Mouse (Mus musculus) lung, embryonic 15.5 days (tissue): Measurements from ENCODE around the gene Adam11. TPM values are rescaled to one million over a fixed set of nuclear protein-coding genes. Genes with fewer than 3 reads are reported as not detected.

ENCODE experiments used
- ATAC-seq: fragments of 200-750 bp; cut with Nextera tagmentation; 2 replicates; pipeline ENCODE4 v1.8.0; 2017; ENCODE audit warnings: moderate number of reproducible peaks, borderline replicate concordance; ENCODE audit not compliant: low FRiP score, low TSS enrichment; ENCODE audit errors: extremely low read depth
- H3K27ac ChIP-seq: fragments of 300-500 bp; sonication (generic); 2 replicates; pipeline ENCODE4 v1.5.1; 2015; ENCODE audit warnings: moderate library complexity, mild to moderate bottlenecking, inconsistent platforms
- H3K27me3 ChIP-seq: fragments of 300-500 bp; sonication (generic); 2 replicates; pipeline ENCODE4 v1.6.1; 2015; ENCODE audit warnings: inconsistent platforms
- H3K36me3 ChIP-seq: fragments of 300-500 bp; sonication (generic); 2 replicates; pipeline ENCODE4 v1.6.1; 2015; ENCODE audit warnings: inconsistent platforms
- H3K4me1 ChIP-seq: fragments of 300-500 bp; sonication (generic); 2 replicates; pipeline ENCODE4 v1.6.1; 2015; ENCODE audit warnings: inconsistent platforms
- H3K4me2 ChIP-seq: fragments of 300-500 bp; sonication (generic); 2 replicates; pipeline ENCODE4 v1.6.1; 2015; ENCODE audit warnings: inconsistent platforms, mild to moderate bottlenecking, moderate library complexity
- H3K4me3 ChIP-seq: fragments of 300-500 bp; sonication (generic); 2 replicates; pipeline ENCODE4 v1.5.1; 2015; ENCODE audit warnings: mild to moderate bottlenecking, inconsistent platforms
- H3K9ac ChIP-seq: fragments of 300-500 bp; sonication (generic); 2 replicates; pipeline ENCODE4 v1.6.1; 2015; ENCODE audit warnings: inconsistent platforms
- H3K9me3 ChIP-seq: fragments of 300-500 bp; sonication (generic); 2 replicates; pipeline ENCODE4 v1.6.1; 2016; ENCODE audit warnings: inconsistent platforms
- WGBS: fragments of 180-500 bp; shearing (Covaris S2); methylation state at CpG from one replicate; pipeline ENCODE4 v1.1.7; 2015; 5-methylcytosine and 5-hydroxymethylcytosine counted together
- polyA plus RNA-seq: library from polyadenylated mRNA; unstranded; fragments of >200 nt; fragmentation: Nextera tagmentation; extraction: Ambion mirVana; gene quantifications from 2 replicates; pipeline ENCODE4 v1.2.1, GENCODE M21; 2015

Gene Adam11
- polyA plus RNA-seq, 1 experiment from 2014 or later, result 6.1 TPM

GRCm38 (mm10) chr11:102740634-102741033 lies 20.6 kb upstream of the Adam11 start:
- Histone ChIP-seq H3K4me3 (no peak overlapping the region), H3K4me2 (no peak overlapping the region), H3K9me3 (no peaks in the 10 kb centered on the region), H3K27ac (no peak overlapping the region), H3K27me3 (peaks cover 10% of the 10 kb centered on the region; the same call in 1 of the 2 replicates), H3K36me3 (no peaks in the 10 kb centered on the region), H3K4me1 (peaks cover 17% of the 10 kb centered on the region), H3K9ac (no peak overlapping the region)
- no peak for ATAC-seq
- WGBS, result 60% methylated on average over 11 of the region's 11 CpGs

- H3K36me3 ChIP-seq, result no peaks in the 10 kb centered on the region
- H3K27me3 ChIP-seq, result peaks cover 10% of the 10 kb centered on the region; the same call in 1 of the 2 replicates
- H3K9ac ChIP-seq, result no peak overlapping the region
- H3K4me1 ChIP-seq, result peaks cover 17% of the 10 kb centered on the region
- H3K4me3 ChIP-seq, result no peak overlapping the region
- 16% methylated on average over 22 of the region's 22 CpGs for WGBS
- H3K4me2 ChIP-seq, result peak overlapping the region; percentile 40
- H3K9me3 ChIP-seq, result no peaks in the 10 kb centered on the region
- 0 out of 2 replicates have a peak, but pooled peaks have one; percentile 34 for ATAC-seq
- H3K27ac ChIP-seq, result no peak overlapping the region
Measured at GRCm38 (mm10) chr11:102741129-102741950, 19.9 kb upstream of the Adam11 start.

GRCm38 (mm10) chr11:102742066-102742465 lies 19.2 kb upstream of the Adam11 start:
- Histone ChIP-seq H3K4me1 (peaks cover 17% of the 10 kb centered on the region), H3K4me3 (no peak overlapping the region), H3K4me2 (no peak overlapping the region), H3K9me3 (no peaks in the 10 kb centered on the region), H3K36me3 (no peaks in the 10 kb centered on the region), H3K27me3 (peaks cover 8% of the 10 kb centered on the region; the same call in 1 of the 2 replicates), H3K9ac (no peak overlapping the region), H3K27ac (no peak overlapping the region)
- 56% methylated on average over 7 of the region's 7 CpGs for WGBS
- ATAC-seq, result no peak

GRCm38 (mm10) chr11:102742843-102743242 lies 18.4 kb upstream of the Adam11 start:
- ATAC-seq, result no peak
- Histone ChIP-seq H3K27ac (no peak overlapping the region), H3K4me3 (no peak overlapping the region), H3K9me3 (no peaks in the 10 kb centered on the region), H3K9ac (no peak overlapping the region), H3K4me1 (peaks cover 17% of the 10 kb centered on the region), H3K4me2 (no peak overlapping the region), H3K36me3 (no peaks in the 10 kb centered on the region), H3K27me3 (peaks cover 4% of the 10 kb centered on the region; the same call in 1 of the 2 replicates)
- WGBS, result 62% methylated on average over 5 of the region's 5 CpGs

- no peaks in the 10 kb centered on the region for H3K9me3 ChIP-seq
- no peaks in the 10 kb centered on the region for H3K27me3 ChIP-seq
- no peak overlapping the region for H3K27ac ChIP-seq
- ATAC-seq, result no peak
- H3K36me3 ChIP-seq, result no peaks in the 10 kb centered on the region
- H3K9ac ChIP-seq, result no peak overlapping the region
- no peak overlapping the region for H3K4me2 ChIP-seq
- WGBS, result 80% methylated on average over 3 of the region's 3 CpGs
- peaks cover 16% of the 10 kb centered on the region for H3K4me1 ChIP-seq
- no peak overlapping the region for H3K4me3 ChIP-seq
Measured at GRCm38 (mm10) chr11:102744746-102745145, 16.5 kb upstream of the Adam11 start.

GRCm38 (mm10) chr11:102747866-102748265 lies 13.4 kb upstream of the Adam11 start:
- Histone ChIP-seq H3K4me3 (no peak overlapping the region), H3K4me1 (0 out of 2 replicates have a peak, but pooled peaks cover 7% of the 10 kb centered on the region), H3K4me2 (no peak overlapping the region), H3K9me3 (no peaks in the 10 kb centered on the region), H3K36me3 (no peaks in the 10 kb centered on the region), H3K9ac (no peak overlapping the region), H3K27me3 (no peaks in the 10 kb centered on the region), H3K27ac (no peak overlapping the region)
- 43% methylated on average over 1 of the region's 1 CpGs for WGBS
- ATAC-seq, result no peak

GRCm38 (mm10) chr11:102748381-102748780 lies 12.9 kb upstream of the Adam11 start:
- Histone ChIP-seq H3K4me1 (0 out of 2 replicates have a peak, but pooled peaks cover 7% of the 10 kb centered on the region), H3K27ac (no peak overlapping the region), H3K36me3 (no peaks in the 10 kb centered on the region), H3K9ac (no peak overlapping the region), H3K9me3 (no peaks in the 10 kb centered on the region), H3K27me3 (no peaks in the 10 kb centered on the region), H3K4me2 (no peak overlapping the region), H3K4me3 (no peak overlapping the region)
- no peak for ATAC-seq
- WGBS, result 55% methylated on average over 4 of the region's 4 CpGs

- Histone ChIP-seq H3K9me3 (no peaks in the 10 kb centered on the region), H3K27me3 (no peaks in the 10 kb centered on the region), H3K9ac (no peak overlapping the region), H3K4me2 (no peak overlapping the region), H3K36me3 (no peaks in the 10 kb centered on the region), H3K27ac (no peak overlapping the region), H3K4me3 (no peak overlapping the region), H3K4me1 (peaks cover 21% of the 10 kb centered on the region)
- WGBS, result 80% methylated on average over 2 of the region's 2 CpGs
- no peak for ATAC-seq
Measured at GRCm38 (mm10) chr11:102749712-102750111, 11.5 kb upstream of the Adam11 start.

- no peaks in the 10 kb centered on the region for H3K27me3 ChIP-seq
- 61% methylated on average over 13 of the region's 13 CpGs for WGBS
Measured at GRCm38 (mm10) chr11:102752896-102753590, 8.2 kb upstream of the Adam11 start.

GRCm38 (mm10) chr11:102753591-102754324 lies 7.5 kb upstream of the Adam11 start:
- Histone ChIP-seq H3K4me3 (no peak overlapping the region), H3K27ac (no peak overlapping the region), H3K9ac (no peak overlapping the region), H3K36me3 (no peaks in the 10 kb centered on the region), H3K4me2 (peak overlapping the region; percentile 43), H3K9me3 (no peaks in the 10 kb centered on the region), H3K4me1 (peaks cover 18% of the 10 kb centered on the region), H3K27me3 (no peaks in the 10 kb centered on the region)
- 0 out of 2 replicates have a peak, but pooled peaks have one; percentile 43 for ATAC-seq
- 38% methylated on average over 18 of the region's 18 CpGs for WGBS

More at GRCm38 (mm10) chr11:102752896-102753590, 8.2 kb upstream of the Adam11 start:
- Histone ChIP-seq H3K9ac (no peak overlapping the region), H3K36me3 (no peaks in the 10 kb centered on the region), H3K27ac (no peak overlapping the region), H3K9me3 (no peaks in the 10 kb centered on the region), H3K4me2 (no peak overlapping the region), H3K4me1 (peaks cover 21% of the 10 kb centered on the region), H3K4me3 (no peak overlapping the region)
- ATAC-seq, result no peak

- H3K4me1 ChIP-seq, result peaks cover 18% of the 10 kb centered on the region
- no peaks in the 10 kb centered on the region for H3K9me3 ChIP-seq
- no peak overlapping the region for H3K4me3 ChIP-seq
- no peaks in the 10 kb centered on the region for H3K36me3 ChIP-seq
- peak overlapping the region; percentile 43 for H3K4me2 ChIP-seq
- H3K27me3 ChIP-seq, result no peaks in the 10 kb centered on the region
- WGBS, result 33% methylated on average over 4 of the region's 4 CpGs
- H3K9ac ChIP-seq, result no peak overlapping the region
- no peak overlapping the region for H3K27ac ChIP-seq
- ATAC-seq, result no peak
Measured at GRCm38 (mm10) chr11:102754416-102754815, 6.8 kb upstream of the Adam11 start.
